Mouse (Mus musculus): Measurements from ENCODE around the gene Olfr904. TPM values are rescaled to one million over a fixed set of nuclear protein-coding genes. Genes with fewer than 3 reads are reported as not detected.

Olfr904 gene
- polyA plus RNA-seq, 1 experiment from 2014 or later, result not detected

DNA sequence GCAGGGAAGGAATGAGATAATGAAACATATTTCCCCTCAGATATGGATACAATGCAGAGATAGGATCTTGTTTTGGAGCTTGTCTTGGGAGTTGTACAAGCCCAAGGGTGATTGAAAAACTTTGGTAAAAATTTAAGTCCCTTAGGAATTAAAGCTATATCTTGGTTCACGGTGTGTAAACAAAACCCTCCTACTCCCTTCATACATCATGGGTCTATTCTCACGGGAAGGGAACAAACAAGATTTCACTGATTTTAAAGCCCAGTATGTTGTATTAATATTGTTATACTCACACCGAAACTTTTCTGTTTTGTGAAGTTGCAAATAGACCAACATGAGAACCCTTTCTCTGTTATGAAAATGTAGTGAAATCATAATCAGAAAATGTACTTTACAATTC lies 23.8 kb downstream of the Olfr904 start, which contains the start of gene Olfr906:
Gene Olfr906 (plus strand): TSS at position 301 of the 400 bp plus-strand sequence.
- TF ChIP-seq EP300 (IDR thresholded peaks at IDR 0.05) (no peak), CTCF (IDR thresholded peaks at IDR 0.05) (no peak)
- 73% methylated on average over 3 of the region's 3 CpGs for WGBS
- no peak for ATAC-seq

DNA sequence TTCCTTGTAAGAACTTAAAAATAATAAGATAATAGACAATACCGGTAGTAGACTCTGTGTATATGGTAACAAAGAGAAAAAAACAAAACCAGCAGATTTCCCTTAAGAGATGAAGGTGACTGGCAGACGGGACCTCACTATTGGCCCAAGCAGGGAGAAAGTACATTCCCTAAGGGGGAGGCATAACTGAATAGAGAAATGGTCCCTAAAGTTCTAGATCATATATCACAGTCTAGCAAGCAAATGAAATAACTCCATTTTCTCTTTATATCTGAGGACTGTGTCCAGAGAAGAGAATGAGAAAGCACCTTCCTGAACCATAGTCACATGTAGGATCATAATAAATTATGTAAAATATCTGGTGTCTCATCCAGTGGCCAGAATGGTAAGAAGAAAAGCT lies 32.6 kb downstream of the Olfr904 start, which contains the start of gene Olfr907:
Gene Olfr907 (plus strand): TSS at position 301 of the 400 bp plus-strand sequence.
- WGBS, result 72% methylated on average over 2 of the region's 2 CpGs
- Histone ChIP-seq H3K27me3 (replicated peaks; ENCODE audit: insufficient read depth, low read length) (no peaks in the 10 kb centered on the region), H3K4me3 (ENCODE audit: low read depth, low read length) (no peak within 1 kb of the TSS), H3K4me2 (replicated peaks; ENCODE audit: low read depth, low read length) (no peak within 1 kb of the TSS), H3K27ac (ENCODE audit: low read length) (no peak within 1 kb of the TSS), H3K9ac (replicated peaks; ENCODE audit: low read depth) (no peak within 1 kb of the TSS), H3K4me1 (ENCODE audit: insufficient read depth, low read depth, low read length) (no peaks in the 10 kb centered on the region), H3K9me3 (ENCODE audit: low read length) (no peaks in the 10 kb centered on the region), H3K36me3 (ENCODE audit: insufficient read depth, low read length) (no peaks in the 10 kb centered on the region)
- DNase-seq (ENCODE audit: low spot score), result no peak
- no peak for ATAC-seq
- TF ChIP-seq EP300 (IDR thresholded peaks at IDR 0.05) (no peak), CTCF (IDR thresholded peaks at IDR 0.05) (no peak)

More for the DNA sequence above, 23.8 kb downstream of the Olfr904 start, which contains the start of gene Olfr906:
- no peaks in the 10 kb centered on the region for H3K4me1 ChIP-seq (ENCODE audit: insufficient read depth, low read depth, low read length)
- no peak within 1 kb of the TSS for H3K9ac ChIP-seq (replicated peaks; ENCODE audit: low read depth)
- H3K27ac ChIP-seq (ENCODE audit: low read length), result no peak within 1 kb of the TSS
- H3K27me3 ChIP-seq (replicated peaks; ENCODE audit: insufficient read depth, low read length), result no peaks in the 10 kb centered on the region
- H3K4me2 ChIP-seq (replicated peaks; ENCODE audit: low read depth, low read length), result no peak within 1 kb of the TSS
- H3K9me3 ChIP-seq (ENCODE audit: low read length), result no peaks in the 10 kb centered on the region; the same call in 1 of the 2 replicates
- H3K4me3 ChIP-seq (ENCODE audit: low read depth, low read length), result no peak within 1 kb of the TSS
- DNase-seq (ENCODE audit: low spot score), result no peak
- H3K36me3 ChIP-seq (ENCODE audit: insufficient read depth, low read length), result no peaks in the 10 kb centered on the region

DNA sequence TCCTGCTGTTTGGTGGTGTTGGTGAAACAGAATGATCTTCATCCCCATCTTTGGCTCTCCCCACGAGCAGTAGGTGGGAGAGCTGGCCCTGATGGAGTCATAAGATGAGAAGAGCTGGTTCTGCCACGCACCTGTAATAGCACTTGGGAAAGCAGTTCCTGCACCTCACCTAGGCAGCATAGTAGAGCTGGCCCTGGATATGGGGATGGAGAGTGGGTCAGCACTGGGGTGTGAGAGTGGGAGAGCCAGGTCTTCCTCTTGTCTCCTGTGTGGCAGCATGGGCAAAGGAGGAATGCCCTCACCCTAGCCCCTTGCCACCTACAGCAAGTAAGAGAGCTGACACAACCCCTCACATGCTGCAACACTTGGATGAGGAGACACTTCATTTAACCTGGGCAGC lies 49.4 kb downstream of the Olfr904 start:
- ATAC-seq, result no peak
- 51% methylated on average over 2 of the region's 2 CpGs for WGBS

More for the DNA sequence above, 49.4 kb downstream of the Olfr904 start:
- Histone ChIP-seq H3K27ac (ENCODE audit: low read length) (no peak overlapping the region), H3K9ac (replicated peaks; ENCODE audit: low read depth) (no peak overlapping the region), H3K9me3 (ENCODE audit: low read length) (no peaks in the 10 kb centered on the region), H3K4me3 (ENCODE audit: low read depth, low read length) (no peak overlapping the region), H3K4me1 (ENCODE audit: insufficient read depth, low read depth, low read length) (no peaks in the 10 kb centered on the region), H3K36me3 (ENCODE audit: insufficient read depth, low read length) (no peaks in the 10 kb centered on the region), H3K4me2 (replicated peaks; ENCODE audit: low read depth, low read length) (no peak overlapping the region), H3K27me3 (replicated peaks; ENCODE audit: insufficient read depth, low read length) (no peaks in the 10 kb centered on the region)
- no peak for TF ChIP-seq EP300 (IDR thresholded peaks at IDR 0.05)
- no peak for TF ChIP-seq CTCF (IDR thresholded peaks at IDR 0.05)
- no peak for DNase-seq (ENCODE audit: low spot score)

Other genes with a start within 250 kb of the Olfr904 start
- gene Olfr894, start 245.1 kb upstream of the Olfr904 start, polyA plus RNA-seq (2015; fragmentation: Nextera tagmentation; extraction: Ambion mirVana), result not detected in 2 replicates
- gene Olfr143, start 210.4 kb upstream of the Olfr904 start, polyA plus RNA-seq (2015; fragmentation: Nextera tagmentation; extraction: Ambion mirVana), result not detected in 2 replicates
- gene Olfr895, start 195.3 kb upstream of the Olfr904 start, polyA plus RNA-seq (2015; fragmentation: Nextera tagmentation; extraction: Ambion mirVana), result not detected in 2 replicates
- not detected in 2 replicates for gene Olfr896-ps1, start 172.0 kb upstream of the Olfr904 start, polyA plus RNA-seq (2015; fragmentation: Nextera tagmentation; extraction: Ambion mirVana)
- not detected in 2 replicates for gene Olfr25, start 134.1 kb upstream of the Olfr904 start, polyA plus RNA-seq (2015; fragmentation: Nextera tagmentation; extraction: Ambion mirVana)
- gene Olfr898, start 114.7 kb upstream of the Olfr904 start, polyA plus RNA-seq (2015; fragmentation: Nextera tagmentation; extraction: Ambion mirVana), result not detected in 2 replicates
- not detected in 2 replicates for gene Olfr250, start 96.2 kb upstream of the Olfr904 start, polyA plus RNA-seq (2015; fragmentation: Nextera tagmentation; extraction: Ambion mirVana)
- gene Olfr251, start 86.1 kb upstream of the Olfr904 start, polyA plus RNA-seq (2015; fragmentation: Nextera tagmentation; extraction: Ambion mirVana), result not detected in 2 replicates
- gene Olfr147, start 61.4 kb upstream of the Olfr904 start, polyA plus RNA-seq (2015; fragmentation: Nextera tagmentation; extraction: Ambion mirVana), result not detected in 2 replicates
- gene Olfr901, start 33.7 kb upstream of the Olfr904 start, polyA plus RNA-seq (2015; fragmentation: Nextera tagmentation; extraction: Ambion mirVana), result not detected in 2 replicates
- not detected in 2 replicates for gene Olfr902, start 15.5 kb upstream of the Olfr904 start, polyA plus RNA-seq (2015; fragmentation: Nextera tagmentation; extraction: Ambion mirVana)
- gene Olfr905, start 8.0 kb downstream of the Olfr904 start, polyA plus RNA-seq (2015; fragmentation: Nextera tagmentation; extraction: Ambion mirVana), result not detected in 2 replicates
- not detected in 2 replicates for gene Olfr906, start 23.9 kb downstream of the Olfr904 start, polyA plus RNA-seq (2015; fragmentation: Nextera tagmentation; extraction: Ambion mirVana)
- not detected in 2 replicates for gene Olfr907, start 32.7 kb downstream of the Olfr904 start, polyA plus RNA-seq (2015; fragmentation: Nextera tagmentation; extraction: Ambion mirVana)
- gene Olfr911-ps1, start 58.4 kb downstream of the Olfr904 start, polyA plus RNA-seq (2015; fragmentation: Nextera tagmentation; extraction: Ambion mirVana), result not detected in 2 replicates
- gene Olfr910, start 74.7 kb downstream of the Olfr904 start, polyA plus RNA-seq (2015; fragmentation: Nextera tagmentation; extraction: Ambion mirVana), result not detected in 2 replicates
- not detected in 2 replicates for gene Olfr912, start 117.0 kb downstream of the Olfr904 start, polyA plus RNA-seq (2015; fragmentation: Nextera tagmentation; extraction: Ambion mirVana)
- not detected in 2 replicates for gene Olfr913, start 129.6 kb downstream of the Olfr904 start, polyA plus RNA-seq (2015; fragmentation: Nextera tagmentation; extraction: Ambion mirVana)
- not detected in 2 replicates for gene Olfr914, start 142.0 kb downstream of the Olfr904 start, polyA plus RNA-seq (2015; fragmentation: Nextera tagmentation; extraction: Ambion mirVana)
- gene Olfr916, start 196.7 kb downstream of the Olfr904 start, polyA plus RNA-seq (2015; fragmentation: Nextera tagmentation; extraction: Ambion mirVana), result not detected in 2 replicates
- not detected in 2 replicates for gene Olfr917, start 202.7 kb downstream of the Olfr904 start, polyA plus RNA-seq (2015; fragmentation: Nextera tagmentation; extraction: Ambion mirVana)
- not detected in 2 replicates for gene Olfr918, start 211.5 kb downstream of the Olfr904 start, polyA plus RNA-seq (2015; fragmentation: Nextera tagmentation; extraction: Ambion mirVana)
- not detected in 2 replicates for gene Olfr919, start 240.5 kb downstream of the Olfr904 start, polyA plus RNA-seq (2015; fragmentation: Nextera tagmentation; extraction: Ambion mirVana)